Mouse (Mus musculus) left cerebral cortex, postnatal 36 days (tissue): ENCODE measurements around the gene AI837181. TPM values are rescaled to one million over a fixed set of nuclear protein-coding genes. Genes with fewer than 3 reads are reported as not detected.

Experiments
- DNase-seq, 2 experiments: peaks; one replicate each; pipeline ENCODE4 v3.0.0; 2021 to 2022; ENCODE audit warnings: low spot score in 2 of 2, mixed read lengths in 1 of 2
- intact Hi-C: fragments of 180-260 bp; cut with DNase I; formaldehyde crosslinking; loops from one replicate; pipeline ENCODE4 v1.15.1; 2025
- total RNA-seq, 2 experiments: library from RNA; stranded (reverse); gene quantifications; 2 replicates each; pipeline ENCODE4 v1.2.3; 2021

Gene AI837181
- total RNA-seq, 2 experiments from 2014 or later = 70.2 to 78.3 TPM

DNA sequence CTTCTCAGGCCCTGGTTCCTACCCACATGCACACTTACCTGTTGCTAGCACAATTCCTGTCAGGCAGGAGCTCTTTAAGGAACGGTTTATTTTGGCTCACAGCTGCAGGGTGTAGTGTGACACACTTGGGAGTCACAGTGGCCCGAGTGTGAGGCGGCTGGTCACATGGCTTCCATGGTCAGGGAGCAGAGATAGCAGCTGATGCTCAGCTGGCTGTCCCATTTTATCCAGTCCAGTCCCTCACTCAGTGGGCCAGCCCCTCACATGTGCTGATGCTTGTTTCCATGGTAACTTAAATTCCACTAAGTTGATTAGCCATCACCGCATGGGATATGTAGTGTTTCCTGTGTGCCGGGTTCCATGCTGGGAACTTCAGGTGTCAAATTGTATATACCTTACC lies 13.0 kb upstream of the AI837181 start:
- intact Hi-C loops = no loop called here
- DNase-seq = no peak

DNA sequence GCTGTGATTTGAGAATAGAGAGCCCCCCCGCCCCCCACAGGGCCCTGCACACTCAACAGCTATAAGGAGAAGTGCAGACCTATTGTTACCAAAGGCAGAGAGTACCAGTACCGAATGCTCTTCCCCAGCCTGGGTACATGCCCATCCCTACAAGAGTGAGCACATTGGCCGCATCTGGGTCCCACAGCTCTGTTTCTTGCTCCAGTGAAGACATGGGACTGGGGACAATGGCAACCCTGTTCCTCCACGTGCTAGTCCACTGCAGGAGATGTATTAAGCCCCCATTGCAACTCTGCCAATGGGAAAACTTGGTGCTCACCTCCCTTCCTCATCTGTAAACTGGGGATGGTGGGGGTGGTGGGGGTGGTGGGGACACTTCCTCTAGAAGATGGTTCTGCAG lies 11.1 kb upstream of the AI837181 start:
- intact Hi-C loops = no loop called here
- DNase-seq = no peak

DNA sequence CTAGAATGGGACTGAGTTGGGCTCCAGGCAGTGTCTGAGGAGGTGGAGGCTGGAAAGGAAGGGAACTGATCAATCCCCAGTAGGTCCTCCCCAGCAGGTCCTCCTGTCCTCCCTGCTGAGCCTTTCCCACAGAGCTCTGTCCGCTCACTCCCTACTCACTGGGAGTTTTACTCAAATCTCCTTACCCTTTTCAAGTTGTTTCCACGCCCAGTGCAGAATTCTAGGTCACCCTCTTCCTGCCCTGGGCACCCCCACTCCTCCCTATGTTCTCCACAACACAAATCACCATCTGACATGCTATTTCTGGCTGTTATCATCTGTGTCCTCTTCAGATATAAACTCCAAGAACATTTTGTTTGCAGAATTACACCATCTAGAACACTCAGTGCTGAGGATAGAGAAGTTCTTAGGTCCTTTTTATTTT lies 10.4 kb upstream of the AI837181 start:
- no peak for DNase-seq
- intact Hi-C loops = no loop called here

DNA sequence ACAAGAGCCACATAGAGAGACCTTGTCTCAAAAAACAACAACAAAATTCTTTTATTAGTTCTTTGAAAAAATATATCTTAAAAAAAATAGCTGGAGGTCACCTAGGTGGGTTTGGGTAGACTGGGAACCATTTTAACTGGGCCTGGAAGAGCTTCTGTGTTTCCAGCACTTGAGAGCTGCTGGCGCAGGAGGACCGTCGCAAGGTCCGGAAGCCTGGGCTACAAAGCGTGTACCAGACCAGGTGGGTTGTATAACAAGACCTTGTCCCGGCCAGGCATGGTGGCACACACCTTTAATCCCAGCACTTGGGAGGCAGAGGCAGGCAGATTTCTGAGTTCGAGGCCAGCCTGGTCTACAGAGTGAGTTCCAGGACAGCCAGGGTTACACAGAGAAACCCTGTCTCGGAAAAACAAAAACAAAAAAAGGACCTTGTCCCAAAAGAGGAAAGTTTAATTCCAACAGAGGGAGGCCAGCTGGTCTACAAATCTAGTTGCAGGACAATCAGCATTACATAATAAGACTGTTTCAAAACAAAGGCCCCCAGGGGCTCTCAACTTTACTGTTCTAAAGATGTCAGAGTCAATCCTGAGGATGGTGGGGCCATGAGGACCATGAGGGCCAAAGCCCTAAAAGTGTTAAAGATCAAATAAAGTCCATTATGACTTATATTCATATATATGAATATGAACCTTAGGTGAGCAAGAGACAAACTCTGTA lies 6.0 kb upstream of the AI837181 start:
- intact Hi-C loops = no loop called here
- DNase-seq = no peak

DNA sequence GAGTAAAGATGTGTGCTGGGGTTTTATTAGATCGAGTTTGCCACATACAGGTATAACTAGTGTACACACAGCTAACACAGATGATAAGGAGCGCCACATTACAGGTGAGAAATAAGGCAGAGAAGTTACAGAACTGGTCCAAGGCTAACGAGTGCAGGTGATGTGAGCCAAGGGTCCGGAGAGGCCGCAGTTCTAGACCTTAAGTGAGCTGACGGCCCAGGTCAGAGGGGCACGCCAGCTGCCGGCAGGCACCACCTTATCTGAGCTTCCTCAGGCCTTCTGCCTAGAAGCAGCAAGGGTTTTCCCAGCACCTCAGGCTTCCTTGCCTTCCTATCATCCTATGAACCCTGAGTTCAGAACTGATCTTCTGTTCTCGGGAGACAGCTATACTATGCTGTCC lies 5.3 kb upstream of the AI837181 start:
- no peak for DNase-seq
- intact Hi-C loops = no loop called here

DNA sequence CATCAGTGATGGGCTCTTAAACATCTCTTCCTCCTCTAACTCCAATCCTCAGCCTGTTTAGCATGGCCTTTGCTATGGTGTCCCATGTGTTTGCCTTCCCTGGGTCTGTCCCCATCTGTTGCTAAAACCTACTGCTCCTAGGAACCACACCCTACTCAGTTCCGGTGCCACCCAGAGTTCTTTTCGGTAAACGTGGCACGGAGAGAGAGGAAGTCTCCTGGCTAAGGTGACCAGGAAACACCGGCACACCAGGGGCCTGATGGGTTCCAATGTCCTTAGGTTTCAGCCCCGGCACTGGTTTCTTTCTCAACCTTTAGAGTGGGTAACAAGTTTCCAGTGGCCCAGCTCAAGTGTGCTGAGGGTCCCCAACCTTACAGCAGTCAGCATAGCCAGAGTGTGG lies 4.4 kb upstream of the AI837181 start:
- intact Hi-C loops = no loop called here
- no peak for DNase-seq

DNA sequence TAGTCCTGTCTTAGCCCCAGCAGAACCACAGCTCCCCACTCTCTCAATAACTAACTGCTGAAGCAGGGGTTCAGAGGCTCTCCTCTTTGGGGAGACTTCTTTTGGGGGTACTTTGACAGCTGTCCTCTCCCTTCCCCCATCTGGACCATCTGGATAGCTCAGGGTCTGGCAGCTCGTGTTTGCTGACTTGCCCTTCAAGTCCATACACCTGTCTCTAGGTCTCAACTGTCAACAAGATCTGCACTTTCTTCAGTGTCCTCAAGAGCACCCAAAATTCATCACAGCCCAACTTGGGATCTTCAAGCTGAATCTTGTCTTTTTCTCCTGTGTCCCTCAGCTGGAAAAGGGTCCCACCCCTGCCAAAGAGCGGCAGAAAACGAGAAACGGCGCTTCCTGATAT lies 3.2 kb upstream of the AI837181 start:
- intact Hi-C loops = no loop called here
- DNase-seq = no peak

DNA sequence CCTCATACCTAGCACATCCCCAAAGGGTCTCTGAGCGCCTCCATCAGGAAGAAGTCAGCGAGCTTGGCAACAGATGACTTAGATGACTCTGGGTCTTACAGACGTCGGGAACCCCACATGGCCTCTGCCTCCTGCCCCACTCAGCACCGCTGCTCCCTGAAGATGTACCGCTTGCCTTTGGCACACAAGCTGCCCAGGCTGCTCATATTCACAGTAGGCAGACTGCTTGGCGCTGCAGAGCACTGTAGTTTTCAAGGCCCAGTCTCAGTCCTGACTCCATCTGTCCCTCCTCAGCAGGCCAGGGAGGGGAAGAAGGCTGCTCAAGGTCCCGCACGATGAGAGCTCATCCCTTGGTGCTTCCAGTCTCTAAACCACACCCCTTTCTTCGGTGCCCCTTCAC lies 2.7 kb upstream of the AI837181 start:
- DNase-seq = no peak
- intact Hi-C loops = no loop called here

DNA sequence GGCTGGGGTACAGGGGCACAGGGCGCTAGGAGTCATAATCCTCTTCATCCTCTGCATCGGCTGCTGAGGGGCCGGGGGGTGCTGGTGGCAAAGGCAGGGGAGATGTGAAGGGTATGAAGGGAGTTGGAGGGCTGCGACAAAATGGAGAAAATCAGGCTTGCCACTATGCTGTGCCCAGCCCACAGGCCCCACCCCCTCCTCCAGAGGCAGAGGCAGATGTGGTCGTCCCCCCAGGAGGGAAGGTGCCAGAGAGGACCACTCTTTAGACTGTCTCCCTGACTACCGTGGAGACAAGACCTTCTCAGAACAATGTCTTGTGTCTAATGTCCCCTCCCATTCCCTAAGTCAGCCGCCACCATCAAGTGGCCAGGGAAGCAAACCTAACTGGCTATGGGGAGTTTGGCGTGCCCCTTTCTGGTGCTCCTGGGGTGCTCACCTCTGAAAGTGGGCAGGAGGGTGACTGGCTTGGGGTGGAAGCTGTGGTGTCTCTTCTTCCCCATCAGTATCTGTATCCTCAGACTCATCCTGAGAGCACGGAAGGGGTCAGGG lies 2.0 kb upstream of the AI837181 start:
- intact Hi-C loops = no loop called here
- DNase-seq = no peak

DNA sequence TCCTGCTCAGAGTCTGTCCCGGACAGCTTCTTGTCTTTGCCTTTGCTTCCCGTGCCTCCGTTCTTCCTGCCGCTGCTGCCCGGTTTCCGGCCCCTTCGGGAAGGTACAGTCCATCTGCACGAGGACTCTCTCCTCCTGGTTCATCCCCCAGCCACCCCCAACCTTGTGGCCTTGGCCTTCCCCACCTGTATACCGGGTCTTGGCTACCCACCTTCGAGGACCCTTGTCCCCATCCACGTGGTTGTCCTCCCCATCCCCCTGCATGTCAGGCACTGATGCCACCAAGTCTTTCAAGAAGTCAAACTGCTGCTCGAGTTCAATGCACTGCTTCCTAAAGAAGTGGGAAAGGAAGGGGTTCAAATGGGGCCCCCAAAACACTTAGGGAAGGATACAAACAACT lies 1.4 kb upstream of the AI837181 start:
- intact Hi-C loops = no loop called here
- no peak for DNase-seq

DNA sequence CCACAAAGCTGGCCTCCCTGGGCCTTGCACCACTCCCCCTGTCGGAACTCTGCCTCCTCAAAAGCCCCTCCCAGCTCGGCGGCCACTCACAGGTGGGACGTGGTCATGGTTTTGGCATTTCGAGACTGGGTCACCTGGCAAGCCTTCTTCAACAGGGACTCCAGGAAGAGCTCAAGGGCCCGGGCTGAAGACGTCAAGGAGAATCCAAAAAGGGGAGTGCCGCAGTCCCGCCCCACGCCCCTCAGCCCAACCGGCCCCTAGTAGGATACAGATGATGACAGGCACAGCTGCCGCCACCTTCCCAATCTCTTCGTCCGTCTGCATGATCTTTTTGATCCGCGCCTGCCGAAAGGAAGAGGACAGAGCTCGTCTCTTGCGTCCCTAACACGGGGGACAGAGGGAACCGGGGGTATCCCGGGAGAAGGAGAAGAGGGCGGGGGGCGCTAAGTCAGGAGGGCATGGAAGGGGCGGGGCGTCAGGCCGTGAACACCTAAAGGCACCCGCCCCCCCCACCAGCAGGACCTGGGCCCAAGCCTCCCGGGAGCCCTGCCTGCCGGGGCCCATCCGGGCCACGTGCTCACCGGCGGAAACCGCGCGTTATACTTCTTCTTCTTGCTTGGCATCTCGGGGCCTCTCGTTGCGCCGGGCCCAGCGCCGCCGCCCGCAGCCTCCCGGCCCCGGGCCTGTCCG lies 707 bp upstream of the AI837181 start:
- no peak for DNase-seq
- intact Hi-C loops = loop anchor here (2.0 kb wide), 2 partner anchors 33 to 65 kb away; partner anchors contain the start of genes Ccdc85b and Mus81

DNA sequence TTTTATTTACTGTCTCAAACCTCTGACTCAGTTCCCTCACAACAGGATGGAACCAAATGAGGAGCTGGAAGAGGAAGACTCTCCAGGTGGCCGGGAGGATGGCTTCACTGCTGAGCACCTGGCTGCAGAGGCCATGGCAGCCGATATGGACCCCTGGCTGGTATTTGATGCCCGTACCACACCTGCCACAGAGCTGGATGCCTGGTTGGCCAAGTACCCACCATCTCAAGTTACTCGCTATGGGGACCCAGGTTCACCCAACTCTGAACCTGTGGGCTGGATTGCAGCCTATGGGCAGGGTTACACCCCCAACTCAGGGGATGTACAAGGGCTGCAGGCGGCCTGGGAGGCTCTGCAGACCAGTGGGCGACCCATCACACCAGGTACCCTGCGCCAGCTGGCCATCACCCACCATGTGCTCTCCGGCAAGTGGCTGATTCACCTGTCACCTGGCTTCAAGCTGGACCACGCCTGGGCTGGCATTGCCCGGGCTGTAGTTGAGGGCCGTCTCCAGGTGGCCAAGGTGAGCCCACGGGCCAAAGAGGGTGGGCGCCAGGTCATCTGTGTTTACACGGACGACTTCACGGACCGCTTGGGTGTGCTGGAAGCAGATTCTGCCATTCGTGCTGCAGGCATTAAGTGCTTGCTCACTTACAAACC lies 1.1 kb downstream of the AI837181 start:
- DNase-seq = no peak
- intact Hi-C loops = loop anchor here (2.0 kb wide), 2 partner anchors 31 to 63 kb away; partner anchors contain the start of genes Ccdc85b and Mus81

DNA sequence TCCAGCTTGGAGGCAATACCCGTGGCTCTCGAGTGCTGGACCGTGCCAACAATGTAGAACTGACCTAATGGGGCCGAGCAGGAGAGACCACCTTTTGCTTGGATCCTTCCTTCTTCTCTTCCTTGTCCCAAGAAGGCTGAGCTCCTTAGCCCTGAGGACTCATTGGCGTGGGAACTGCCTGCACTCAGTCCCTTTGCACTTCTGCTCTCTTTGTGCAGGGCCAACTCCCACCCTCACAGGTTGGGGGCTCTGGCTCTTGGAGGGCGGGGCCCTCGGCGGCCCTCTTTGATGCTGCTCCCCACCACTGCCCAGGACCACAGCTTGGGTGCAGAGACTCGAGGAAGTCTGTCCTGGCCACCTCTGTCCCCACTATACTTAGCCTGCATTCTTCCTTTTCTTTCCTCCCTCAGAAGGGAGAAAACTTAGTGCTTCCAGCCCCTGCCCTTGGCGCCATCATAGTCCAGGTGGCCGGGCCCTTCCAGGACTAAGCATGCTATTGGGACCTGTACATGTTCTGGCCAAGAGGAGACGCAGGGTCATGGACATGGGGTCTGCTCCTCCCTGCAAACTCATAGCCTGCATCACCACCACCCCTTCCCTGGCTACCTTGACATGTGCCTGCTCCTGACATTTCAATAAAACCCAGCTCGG lies 1.8 kb downstream of the AI837181 start:
- intact Hi-C loops = no loop called here

DNA sequence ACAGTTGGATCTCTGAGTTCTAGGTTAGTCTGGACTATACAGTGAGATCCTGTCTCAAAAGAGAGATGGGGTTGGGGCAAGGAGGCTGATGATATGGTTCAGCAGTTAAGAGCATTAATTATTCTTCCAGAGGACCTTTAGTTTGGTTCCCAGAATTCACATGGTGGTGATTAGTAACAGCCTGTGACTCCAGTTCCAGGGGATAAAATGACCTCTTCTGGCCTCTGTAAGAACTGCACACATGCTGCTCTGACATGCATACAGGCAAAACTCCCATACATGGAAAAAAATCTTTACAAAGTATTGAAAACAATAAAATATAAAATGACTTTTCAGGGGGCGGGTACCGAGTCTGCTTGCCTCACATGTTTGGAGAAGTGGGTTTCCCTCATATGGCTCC lies 3.1 kb downstream of the AI837181 start:
- intact Hi-C loops = no loop called here
- DNase-seq = no peak

More for the DNA sequence above, 1.8 kb downstream of the AI837181 start:
- DNase-seq = no peak

DNA sequence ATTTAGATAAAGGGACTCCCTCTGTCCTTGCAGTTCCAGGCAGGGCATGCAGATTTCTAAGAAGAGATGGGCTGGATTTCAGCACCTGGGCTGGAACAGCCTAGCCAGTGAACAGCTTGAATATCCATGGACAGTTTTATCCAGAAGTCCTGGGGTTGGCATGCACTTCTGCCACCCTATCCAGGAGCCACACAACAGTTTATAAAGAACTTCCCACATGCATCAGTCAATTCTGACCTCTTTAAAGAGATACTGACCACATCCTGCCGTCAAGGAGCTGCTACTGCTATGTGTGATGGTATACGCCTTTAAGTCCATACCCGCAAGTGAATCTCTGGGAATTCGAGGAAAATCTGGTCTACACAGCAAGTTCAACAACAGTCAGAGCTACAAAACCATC lies 4.3 kb downstream of the AI837181 start:
- no peak for DNase-seq
- intact Hi-C loops = no loop called here

DNA sequence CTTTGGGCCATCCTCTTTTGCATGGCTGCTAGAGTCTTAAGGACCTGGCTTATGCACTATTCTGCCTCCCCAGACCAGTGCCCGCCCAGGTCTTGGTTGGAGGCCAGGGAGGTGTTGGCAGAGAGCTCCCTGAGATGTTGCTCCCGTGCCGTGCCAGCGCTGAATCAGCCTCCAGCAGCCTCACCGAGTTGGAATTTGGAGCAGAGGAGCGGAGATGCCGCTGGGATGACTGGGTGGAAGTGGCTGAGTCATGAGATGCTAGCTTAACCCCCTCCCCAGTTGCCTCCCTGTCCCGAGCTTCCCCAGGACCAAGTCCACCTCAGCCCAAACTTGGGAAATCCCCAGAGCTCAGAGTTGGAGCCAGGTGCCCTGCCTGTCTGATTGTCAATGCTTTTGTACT lies 4.9 kb downstream of the AI837181 start:
- DNase-seq = no peak

DNA sequence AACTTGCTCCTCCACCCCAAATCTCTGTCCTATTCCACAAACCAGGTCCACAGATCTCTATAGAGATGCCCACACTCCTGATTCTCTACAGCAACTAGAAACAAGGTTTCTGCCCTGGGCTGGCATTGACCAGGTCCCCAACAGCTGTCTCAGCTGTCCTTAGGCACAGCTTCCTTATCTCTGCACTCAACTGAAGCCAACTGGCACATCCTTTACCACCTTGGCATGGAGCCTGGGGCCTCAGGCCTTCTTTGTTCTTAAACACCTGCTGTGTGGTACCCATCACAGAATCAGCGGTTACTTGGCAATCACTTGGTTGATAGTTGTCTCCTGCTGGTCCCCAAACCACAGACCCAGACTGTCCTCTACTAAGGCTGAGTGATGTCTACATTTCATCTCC lies 5.5 kb downstream of the AI837181 start:
- DNase-seq = no peak
- intact Hi-C loops = no loop called here

More for the DNA sequence above, 4.9 kb downstream of the AI837181 start:
- intact Hi-C loops = no loop called here

DNA sequence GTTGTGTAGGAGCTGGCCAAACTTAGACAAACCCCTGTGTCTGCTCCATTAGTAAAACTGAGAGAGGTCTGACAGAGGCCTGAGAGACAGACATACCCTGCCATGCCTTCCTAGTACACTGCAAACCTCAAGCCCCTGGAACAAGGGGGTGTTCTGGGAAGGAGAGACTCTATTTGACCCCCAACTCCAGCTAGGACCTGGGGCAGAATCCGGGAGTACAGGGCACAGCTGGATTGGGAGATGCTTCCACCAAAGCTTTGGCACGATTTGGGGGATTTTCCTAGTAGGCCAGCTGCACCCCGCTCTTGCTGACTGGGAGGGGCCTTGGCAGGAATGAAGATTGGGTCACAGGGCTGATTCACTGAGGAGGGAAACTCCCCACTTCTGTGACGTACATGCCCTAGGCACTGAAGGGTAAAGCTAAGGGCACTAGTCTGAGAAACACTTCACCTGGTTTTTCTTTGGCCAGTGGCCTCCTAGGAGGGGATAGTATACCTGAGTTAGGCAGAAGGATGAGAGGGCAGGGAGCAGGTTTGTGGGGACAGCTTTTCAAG lies 7.0 kb downstream of the AI837181 start:
- no peak for DNase-seq
- intact Hi-C loops = no loop called here

DNA sequence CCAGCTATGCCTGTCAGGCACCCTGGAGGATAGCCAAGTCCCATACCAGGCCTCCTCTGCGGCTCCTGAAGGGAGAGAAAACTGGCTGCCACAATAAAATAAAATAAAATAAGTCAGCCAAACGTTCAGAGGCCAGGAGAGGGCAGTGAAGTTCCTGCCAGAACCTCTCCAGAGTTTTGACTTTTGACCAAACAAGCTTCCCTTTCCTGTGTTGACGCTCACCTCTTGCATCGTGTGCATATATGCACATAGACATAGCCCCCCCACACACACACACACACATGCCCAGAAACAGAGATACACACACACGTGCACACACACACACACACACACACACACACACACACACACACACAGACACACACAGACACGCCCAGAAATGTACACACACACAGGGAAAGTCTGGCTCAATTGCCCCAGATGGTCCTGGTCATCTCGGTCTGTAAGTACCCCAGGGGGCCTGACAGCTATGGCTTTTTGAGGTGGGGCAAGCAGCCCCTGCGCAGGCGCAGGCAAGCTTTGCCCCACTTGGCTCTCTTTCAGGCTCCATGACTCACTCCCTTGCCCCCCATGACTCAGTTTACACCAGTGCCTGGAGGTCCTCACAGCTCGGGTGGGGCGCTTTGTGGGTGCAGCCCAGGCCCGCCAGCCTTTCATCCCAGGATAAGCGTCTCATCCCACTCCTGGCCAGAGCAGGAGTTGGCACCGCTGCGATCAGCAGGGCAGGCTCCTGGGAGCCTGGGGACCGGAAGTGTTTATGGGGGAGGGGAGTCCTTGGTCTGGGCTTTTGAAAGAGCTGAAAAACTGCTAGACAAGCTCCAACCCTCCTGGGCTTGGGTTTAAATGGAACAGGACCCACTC lies 8.3 kb downstream of the AI837181 start:
- intact Hi-C loops = no loop called here
- no peak for DNase-seq
